Mouse (Mus musculus) myocyte (in vitro differentiated cells): ENCODE data around the gene Agpat4. TPM values are rescaled to one million over a fixed set of nuclear protein-coding genes. Genes with fewer than 3 reads are reported as not detected.

ENCODE experiments used
- H3K27me3 ChIP-seq: one replicate; pipeline ENCODE4 v1.6.1; 2011; ENCODE audit not compliant: control insufficient read depth, insufficient read depth, insufficient read length
- H3K36me3 ChIP-seq: one replicate; pipeline ENCODE4 v1.6.1; 2011; ENCODE audit not compliant: control insufficient read depth, insufficient read depth
- H3K4me2 ChIP-seq: one replicate; pipeline ENCODE4 v1.6.1; 2011; ENCODE audit warnings: low read depth, control low read depth
- H3K4me3 ChIP-seq: one replicate; pipeline ENCODE4 v1.5.1; 2011; ENCODE audit warnings: mild to moderate bottlenecking, control low read depth, moderate library complexity
- H3K79me2 ChIP-seq: one replicate; pipeline ENCODE4 v1.6.1; 2011; ENCODE audit not compliant: control insufficient read depth, insufficient read depth
- H3ac ChIP-seq: one replicate; pipeline ENCODE4 v1.6.1; 2011; ENCODE audit not compliant: control insufficient read depth, insufficient read length
- CEBPB ChIP-seq: IDR thresholded peaks from 2 replicates; pipeline ENCODE4 v1.6.1; 2011; ENCODE audit warnings: mild to moderate bottlenecking, moderate library complexity; ENCODE audit not compliant: poor library complexity, insufficient read depth, severe bottlenecking
- E2F4 ChIP-seq: IDR thresholded peaks from one replicate; pipeline ENCODE4 v1.6.1; 2011; ENCODE audit warnings: mild to moderate bottlenecking, control low read depth, moderate library complexity; ENCODE audit not compliant: insufficient read depth
- MAX ChIP-seq: IDR thresholded peaks from one replicate; pipeline ENCODE4 v1.6.1; 2011; ENCODE audit warnings: low read depth, mild to moderate bottlenecking, control low read depth
- MYOD1 ChIP-seq, 3 experiments: IDR thresholded peaks; one replicate each; pipeline ENCODE4 v1.6.1; 2011; ENCODE audit warnings: control low read depth in 2 of 3, low read depth in 2 of 3, mild to moderate bottlenecking in 2 of 3, moderate library complexity in 1 of 3; ENCODE audit not compliant: insufficient read length in 2 of 3, control insufficient read depth in 1 of 3
- MYOG ChIP-seq, 3 experiments: IDR thresholded peaks; one replicate each; pipeline ENCODE4 v1.6.1; 2011; ENCODE audit warnings: control low read depth in 2 of 3, low read depth in 2 of 3, mild to moderate bottlenecking in 2 of 3; ENCODE audit not compliant: insufficient read length in 2 of 3, control insufficient read depth in 1 of 3, insufficient read depth in 1 of 3
- POLR2A ChIP-seq: IDR thresholded peaks from one replicate; pipeline ENCODE4 v1.6.1; 2011; ENCODE audit warnings: low read depth, mild to moderate bottlenecking, control low read depth, moderate library complexity; ENCODE audit not compliant: insufficient read length
- POLR2AphosphoS2 ChIP-seq: IDR thresholded peaks from one replicate; pipeline ENCODE4 v1.6.1; 2011; ENCODE audit warnings: low read depth, control low read depth; ENCODE audit not compliant: insufficient read length
- REST ChIP-seq: IDR thresholded peaks from one replicate; pipeline ENCODE4 v1.6.1; 2011; ENCODE audit warnings: mild to moderate bottlenecking, control low read depth, moderate library complexity; ENCODE audit not compliant: insufficient read depth, insufficient read length
- SRF ChIP-seq: IDR thresholded peaks from one replicate; pipeline ENCODE4 v1.6.1; 2011; ENCODE audit warnings: low read depth; ENCODE audit not compliant: control insufficient read depth, insufficient read length
- TCF12 ChIP-seq: IDR thresholded peaks from one replicate; pipeline ENCODE4 v1.6.1; 2011; ENCODE audit warnings: mild to moderate bottlenecking, control low read depth; ENCODE audit not compliant: poor library complexity, insufficient read depth, severe bottlenecking
- TCF3 ChIP-seq: IDR thresholded peaks from one replicate; pipeline ENCODE4 v1.6.1; 2011; ENCODE audit warnings: low read depth, control low read depth; ENCODE audit not compliant: insufficient read length
- USF1 ChIP-seq: IDR thresholded peaks from one replicate; pipeline ENCODE4 v1.6.1; 2011; ENCODE audit warnings: low read depth, mild to moderate bottlenecking, control low read depth, moderate library complexity
- polyA plus RNA-seq: library from polyadenylated mRNA; unstranded; fragments of >200 nt; fragmentation: generic; extraction: Trizol; gene quantifications from one replicate; pipeline ENCODE4 v1.2.1, GENCODE M21; 2012; ENCODE audit warnings: missing spikeins

Agpat4 gene
- polyA plus RNA-seq, 1 experiment = 35.8 TPM

GRCm38 (mm10) chr17:12118131-12118530, 373 bp upstream of the Agpat4 start:
- no peak for TF ChIP-seq MYOG (IDR thresholded peaks at IDR 0.05; ENCODE audit: control insufficient read depth in 1 of 3, insufficient read depth in 1 of 3, insufficient read length in 2 of 3, low read depth in 2 of 3)
- no peak for TF ChIP-seq MAX
- TF ChIP-seq MYOD1 (IDR thresholded peaks at IDR 0.05; ENCODE audit: control insufficient read depth in 1 of 3, insufficient read length in 2 of 3, low read depth in 2 of 3) = no peak
- no peak for TF ChIP-seq SRF
- no peak for TF ChIP-seq POLR2AphosphoS2
- TF ChIP-seq REST = no peak
- no peak for TF ChIP-seq E2F4
- TF ChIP-seq TCF3 = no peak
- TF ChIP-seq POLR2A = no peak
- TF ChIP-seq TCF12 = no peak
- no peak for TF ChIP-seq CEBPB
- TF ChIP-seq USF1 = no peak
- Histone ChIP-seq H3K79me2 (peaks cover 27% of the 10 kb centered on the region), H3K4me2 (peak overlapping the region; percentile 79), H3K4me3 (peak overlapping the region; percentile 62), H3K36me3 (no peaks in the 10 kb centered on the region), H3ac (no peak overlapping the region), H3K27me3 (no peaks in the 10 kb centered on the region)

- Histone ChIP-seq H3ac (peak overlapping the region; percentile 15), H3K4me3 (peak overlapping the region; percentile 62), H3K36me3 (no peaks in the 10 kb centered on the region), H3K79me2 (peaks cover 33% of the 10 kb centered on the region), H3K27me3 (no peaks in the 10 kb centered on the region), H3K4me2 (peak overlapping the region; percentile 77)
- TF ChIP-seq SRF (peak; percentile 82), MYOD1 (IDR thresholded peaks at IDR 0.05; ENCODE audit: control insufficient read depth in 1 of 3, insufficient read length in 2 of 3, low read depth in 2 of 3) (no peak), CEBPB (no peak), MYOG (IDR thresholded peaks at IDR 0.05; ENCODE audit: control insufficient read depth in 1 of 3, insufficient read depth in 1 of 3, insufficient read length in 2 of 3, low read depth in 2 of 3) (no peak), TCF3 (no peak), REST (no peak), TCF12 (no peak), MAX (no peak), POLR2A (peak; percentile 71), POLR2AphosphoS2 (peak; percentile 41), E2F4 (no peak), USF1 (no peak)
Observed at GRCm38 (mm10) chr17:12118926-12119641, 580 bp downstream of the Agpat4 start.

DNA sequence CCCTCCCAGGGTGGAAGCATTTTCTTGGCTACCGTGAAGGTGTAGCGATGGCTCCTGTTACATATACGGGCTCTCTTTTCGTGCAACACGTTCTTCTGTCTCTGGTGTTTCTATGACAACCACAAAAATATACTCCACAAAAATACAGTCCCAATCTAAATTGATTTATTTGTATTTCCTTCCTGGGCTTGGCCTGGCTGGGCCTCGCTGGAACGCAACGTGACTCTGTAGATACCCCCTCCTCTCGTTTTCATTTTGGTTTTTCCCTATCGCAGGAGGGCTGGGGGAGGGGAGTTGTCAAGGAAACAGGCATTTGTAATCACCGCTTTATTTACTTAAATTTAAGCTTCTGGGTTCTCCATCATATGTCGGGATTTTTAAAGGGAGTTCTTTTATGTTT, 1.2 kb downstream of the Agpat4 start:
- no peaks in the 10 kb centered on the region for H3K27me3 ChIP-seq
- TF ChIP-seq CEBPB (no peak), MYOG (IDR thresholded peaks at IDR 0.05; ENCODE audit: control insufficient read depth in 1 of 3, insufficient read depth in 1 of 3, insufficient read length in 2 of 3, low read depth in 2 of 3) (no peak), POLR2A (no peak), MAX (no peak), E2F4 (no peak), MYOD1 (IDR thresholded peaks at IDR 0.05; ENCODE audit: control insufficient read depth in 1 of 3, insufficient read length in 2 of 3, low read depth in 2 of 3) (no peak), TCF3 (no peak), POLR2AphosphoS2 (no peak), TCF12 (no peak), REST (no peak), USF1 (no peak), SRF (no peak)
- peak overlapping the region; percentile 62 for H3K4me3 ChIP-seq
- H3K4me2 ChIP-seq = peak overlapping the region; percentile 77
- no peaks in the 10 kb centered on the region for H3K36me3 ChIP-seq
- H3K79me2 ChIP-seq = peaks cover 33% of the 10 kb centered on the region
- peak overlapping the region; percentile 15 for H3ac ChIP-seq

- no peak overlapping the region for H3ac ChIP-seq
- peak overlapping the region; percentile 62 for H3K4me3 ChIP-seq
- H3K27me3 ChIP-seq = no peaks in the 10 kb centered on the region
- no peak for TF ChIP-seq MYOD1 (IDR thresholded peaks at IDR 0.05; ENCODE audit: control insufficient read depth in 1 of 3, insufficient read length in 2 of 3, low read depth in 2 of 3)
- TF ChIP-seq MYOG (IDR thresholded peaks at IDR 0.05; ENCODE audit: control insufficient read depth in 1 of 3, insufficient read depth in 1 of 3, insufficient read length in 2 of 3, low read depth in 2 of 3) = no peak
- TF ChIP-seq TCF12 = no peak
- no peak for TF ChIP-seq POLR2A
- peaks cover 33% of the 10 kb centered on the region for H3K79me2 ChIP-seq
- no peaks in the 10 kb centered on the region for H3K36me3 ChIP-seq
- peak overlapping the region; percentile 77 for H3K4me2 ChIP-seq
Observed at GRCm38 (mm10) chr17:12120268-12120667, 1.8 kb downstream of the Agpat4 start.
